Mouse (Mus musculus): Measurements from ENCODE around the gene Krt18. TPM values are rescaled to one million over a fixed set of nuclear protein-coding genes. Genes with fewer than 3 reads are reported as not detected.
A peak's percentile ranks its signal among the peaks of the same experiment; 100 is the strongest.

Gene Krt18
- polyA plus RNA-seq, 1 experiment from 2014 or later = 448 TPM

GRCm38 (mm10) chr15:101999156-101999555 lies 28.8 kb upstream of the Krt18 start:
- no peak overlapping the region for H3K4me2 ChIP-seq
- no peak overlapping the region for H3K9ac ChIP-seq
- WGBS = 84% methylated on average over 11 of the region's 11 CpGs
- no peak overlapping the region for H3K27ac ChIP-seq
- H3K9me3 ChIP-seq = no peaks in the 10 kb centered on the region
- peaks cover 12% of the 10 kb centered on the region; the same call in 1 of the 2 replicates for H3K4me1 ChIP-seq
- ATAC-seq (ENCODE audit: insufficient read depth, low FRiP score, low read depth) = no peak
- H3K36me3 ChIP-seq = peaks cover 7% of the 10 kb centered on the region; the same call in 1 of the 2 replicates
- 0 out of 2 replicates have a peak, but pooled peaks cover 11% of the 10 kb centered on the region for H3K27me3 ChIP-seq (replicated peaks)
- no peak overlapping the region for H3K4me3 ChIP-seq (replicated peaks)

- ATAC-seq (ENCODE audit: insufficient read depth, low FRiP score, low read depth) = no peak
Observed at GRCm38 (mm10) chr15:101999676-102000335, 28.2 kb upstream of the Krt18 start.

GRCm38 (mm10) chr15:102002646-102003488 lies 25.1 kb upstream of the Krt18 start:
- Histone ChIP-seq H3K9me3 (no peaks in the 10 kb centered on the region), H3K9ac (peak overlapping the region; percentile 39), H3K4me1 (peaks cover 34% of the 10 kb centered on the region), H3K27ac (peak overlapping the region; percentile 76), H3K4me3 (replicated peaks) (peak overlapping the region; percentile 43), H3K27me3 (replicated peaks) (0 out of 2 replicates have a peak, but pooled peaks cover 14% of the 10 kb centered on the region), H3K4me2 (peak overlapping the region; percentile 52), H3K36me3 (peaks cover 7% of the 10 kb centered on the region; the same call in 1 of the 2 replicates)
- WGBS = 10% methylated on average over 34 of the region's 34 CpGs
- ATAC-seq (ENCODE audit: insufficient read depth, low FRiP score, low read depth) = peak; percentile 63

More at GRCm38 (mm10) chr15:101999676-102000335, 28.2 kb upstream of the Krt18 start:
- Histone ChIP-seq H3K9ac (no peak overlapping the region), H3K4me1 (peaks cover 14% of the 10 kb centered on the region; the same call in 1 of the 2 replicates), H3K4me2 (no peak overlapping the region), H3K27me3 (replicated peaks) (0 out of 2 replicates have a peak, but pooled peaks cover 13% of the 10 kb centered on the region), H3K9me3 (no peaks in the 10 kb centered on the region), H3K27ac (no peak overlapping the region), H3K36me3 (peaks cover 7% of the 10 kb centered on the region; the same call in 1 of the 2 replicates), H3K4me3 (replicated peaks) (no peak overlapping the region)
- WGBS = 87% methylated on average over 11 of the region's 11 CpGs

GRCm38 (mm10) chr15:102003516-102003915 lies 24.5 kb upstream of the Krt18 start:
- 23% methylated on average over 12 of the region's 12 CpGs for WGBS
- Histone ChIP-seq H3K27ac (peak overlapping the region; percentile 76), H3K4me3 (replicated peaks) (peak overlapping the region; percentile 43), H3K4me1 (peaks cover 40% of the 10 kb centered on the region), H3K9ac (peak overlapping the region; percentile 39), H3K9me3 (no peaks in the 10 kb centered on the region), H3K27me3 (replicated peaks) (0 out of 2 replicates have a peak, but pooled peaks cover 14% of the 10 kb centered on the region), H3K4me2 (peak overlapping the region; percentile 52), H3K36me3 (peaks cover 7% of the 10 kb centered on the region; the same call in 1 of the 2 replicates)
- no peak for ATAC-seq (ENCODE audit: insufficient read depth, low FRiP score, low read depth)

- Histone ChIP-seq H3K27me3 (replicated peaks) (0 out of 2 replicates have a peak, but pooled peaks cover 14% of the 10 kb centered on the region), H3K4me3 (replicated peaks) (peak within 1 kb of the TSS; percentile 43), H3K9ac (peak within 1 kb of the TSS; percentile 39), H3K4me2 (peak within 1 kb of the TSS; percentile 52), H3K9me3 (no peaks in the 10 kb centered on the region), H3K36me3 (peaks cover 2% of the 10 kb centered on the region; the same call in 1 of the 2 replicates), H3K27ac (peak within 1 kb of the TSS; percentile 87), H3K4me1 (peaks cover 45% of the 10 kb centered on the region)
- 33% methylated on average over 11 of the region's 11 CpGs for WGBS
- peak; percentile 65 for ATAC-seq (ENCODE audit: insufficient read depth, low FRiP score, low read depth)
Observed at GRCm38 (mm10) chr15:102004189-102004588, 23.8 kb upstream of the Krt18 start, which contains the start of gene Krt8. Krt8 (minus strand) TSS chr15:102004482.

GRCm38 (mm10) chr15:102005290-102005689 lies 22.7 kb upstream of the Krt18 start:
- Histone ChIP-seq H3K4me3 (replicated peaks) (no peak overlapping the region), H3K4me1 (peaks cover 49% of the 10 kb centered on the region), H3K9ac (no peak overlapping the region), H3K4me2 (no peak overlapping the region; the same call in 1 of the 2 replicates), H3K27ac (peak overlapping the region; percentile 87), H3K27me3 (replicated peaks) (0 out of 2 replicates have a peak, but pooled peaks cover 14% of the 10 kb centered on the region), H3K9me3 (no peaks in the 10 kb centered on the region), H3K36me3 (no peaks in the 10 kb centered on the region)
- ATAC-seq (ENCODE audit: insufficient read depth, low FRiP score, low read depth) = no peak
- WGBS = 51% methylated on average over 4 of the region's 4 CpGs

GRCm38 (mm10) chr15:102006317-102006716 lies 21.7 kb upstream of the Krt18 start:
- H3K36me3 ChIP-seq = no peaks in the 10 kb centered on the region
- H3K27me3 ChIP-seq (replicated peaks) = 0 out of 2 replicates have a peak, but pooled peaks cover 14% of the 10 kb centered on the region
- H3K27ac ChIP-seq = peak overlapping the region; percentile 87
- H3K9ac ChIP-seq = no peak overlapping the region
- peak overlapping the region; percentile 34 for H3K4me2 ChIP-seq
- no peak overlapping the region for H3K4me3 ChIP-seq (replicated peaks)
- H3K4me1 ChIP-seq = peaks cover 52% of the 10 kb centered on the region
- 41% methylated on average over 11 of the region's 11 CpGs for WGBS
- ATAC-seq (ENCODE audit: insufficient read depth, low FRiP score, low read depth) = peak; percentile 37
- no peaks in the 10 kb centered on the region for H3K9me3 ChIP-seq

GRCm38 (mm10) chr15:102007097-102008069 lies 20.6 kb upstream of the Krt18 start:
- Histone ChIP-seq H3K27me3 (replicated peaks) (0 out of 2 replicates have a peak, but pooled peaks cover 7% of the 10 kb centered on the region), H3K36me3 (no peaks in the 10 kb centered on the region), H3K4me1 (peaks cover 47% of the 10 kb centered on the region), H3K27ac (peak overlapping the region; percentile 87), H3K9me3 (no peaks in the 10 kb centered on the region), H3K4me3 (replicated peaks) (no peak overlapping the region), H3K4me2 (peak overlapping the region; percentile 34; the same call in 1 of the 2 replicates), H3K9ac (no peak overlapping the region)
- WGBS = 41% methylated on average over 12 of the region's 12 CpGs
- ATAC-seq (ENCODE audit: insufficient read depth, low FRiP score, low read depth) = no peak

- H3K9ac ChIP-seq = no peak overlapping the region
- H3K9me3 ChIP-seq = no peaks in the 10 kb centered on the region
- ATAC-seq (ENCODE audit: insufficient read depth, low FRiP score, low read depth) = no peak
- H3K27ac ChIP-seq = 0 out of 2 replicates have a peak overlapping the region, but pooled peaks have one; percentile 40
- 42% methylated on average over 3 of the region's 3 CpGs for WGBS
- no peak overlapping the region for H3K4me3 ChIP-seq (replicated peaks)
- H3K4me2 ChIP-seq = no peak overlapping the region
- no peaks in the 10 kb centered on the region for H3K36me3 ChIP-seq
- peaks cover 41% of the 10 kb centered on the region for H3K4me1 ChIP-seq
- no peaks in the 10 kb centered on the region for H3K27me3 ChIP-seq (replicated peaks)
Observed at GRCm38 (mm10) chr15:102010569-102011245, 17.3 kb upstream of the Krt18 start.

GRCm38 (mm10) chr15:102012260-102012765 lies 15.7 kb upstream of the Krt18 start:
- 0 out of 2 replicates have a peak overlapping the region, but pooled peaks have one; percentile 59 for H3K27ac ChIP-seq
- no peaks in the 10 kb centered on the region for H3K36me3 ChIP-seq
- no peaks in the 10 kb centered on the region for H3K27me3 ChIP-seq (replicated peaks)
- no peak overlapping the region for H3K4me2 ChIP-seq
- H3K4me1 ChIP-seq = peaks cover 35% of the 10 kb centered on the region
- no peak overlapping the region for H3K4me3 ChIP-seq (replicated peaks)
- H3K9me3 ChIP-seq = no peaks in the 10 kb centered on the region
- ATAC-seq (ENCODE audit: insufficient read depth, low FRiP score, low read depth) = no peak
- WGBS = 66% methylated on average over 4 of the region's 4 CpGs
- no peak overlapping the region for H3K9ac ChIP-seq

Measured in stomach, embryonic 15.5 days (tissue).